Mouse (Mus musculus) lung, postnatal 0 days (tissue): ENCODE results near the gene Fam208a.

Experiments used
- CTCF ChIP-seq: IDR thresholded peaks from 2 replicates; pipeline ENCODE4 v1.5.1; 2016; ENCODE audit warnings: antibody characterized with exemption, mild to moderate bottlenecking
- EP300 ChIP-seq: IDR thresholded peaks from 2 replicates; pipeline ENCODE4 v1.6.1; 2016; ENCODE audit warnings: antibody characterized with exemption, mild to moderate bottlenecking, control low read depth

DNA sequence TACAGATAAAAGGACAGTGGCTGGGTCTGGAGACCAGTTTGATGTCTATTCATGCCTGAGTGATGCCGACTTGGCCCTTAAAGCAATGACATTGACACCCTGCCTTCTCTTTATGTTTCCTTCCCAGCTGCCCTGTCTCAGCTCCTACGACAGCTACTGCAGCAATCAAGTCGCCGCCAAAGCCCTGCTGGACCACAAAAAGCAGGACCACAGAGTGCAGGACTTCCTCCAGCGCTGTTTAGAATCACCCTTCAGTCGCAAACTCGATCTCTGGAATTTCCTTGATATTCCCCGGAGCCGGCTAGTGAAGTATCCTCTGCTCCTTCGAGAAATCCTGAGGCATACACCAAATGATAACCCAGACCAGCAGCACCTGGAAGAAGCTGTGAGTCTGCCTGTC, 34.8 kb upstream of the Fam208a start:
- no peak for TF ChIP-seq CTCF
- TF ChIP-seq EP300, result no peak
